Mouse (Mus musculus) midbrain, embryonic 13.5 days (tissue): ENCODE measurements around the gene Pnp. TPM values are rescaled to one million over a fixed set of nuclear protein-coding genes. Genes with fewer than 3 reads are reported as not detected.
"Not testable (repeated sequence)": the region's sequence is repeated elsewhere in the genome, so short reads cannot be mapped to it uniquely, and the experiment has no call there.

Experiments used
- ATAC-seq: fragments of 200-750 bp; cut with Nextera tagmentation; 2 replicates; pipeline ENCODE4 v1.8.0; 2017; ENCODE audit warnings: mild to moderate bottlenecking, moderate TSS enrichment, moderate library complexity
- H3K27ac ChIP-seq: fragments of 300-500 bp; sonication (generic); 2 replicates; pipeline ENCODE4 v1.5.1; 2015; ENCODE audit warnings: inconsistent platforms, mild to moderate bottlenecking, moderate library complexity
- H3K27me3 ChIP-seq: fragments of 300-500 bp; sonication (generic); 2 replicates; pipeline ENCODE4 v1.6.1; 2015; ENCODE audit warnings: mild to moderate bottlenecking, inconsistent platforms
- H3K36me3 ChIP-seq: fragments of 300-500 bp; sonication (generic); 2 replicates; pipeline ENCODE4 v1.6.1; 2015; ENCODE audit warnings: mild to moderate bottlenecking, inconsistent platforms
- H3K4me1 ChIP-seq: fragments of 300-500 bp; sonication (generic); replicated peaks from 2 replicates; pipeline ENCODE4 v1.6.1; 2015; ENCODE audit warnings: inconsistent platforms
- H3K4me2 ChIP-seq: fragments of 300-500 bp; sonication (generic); replicated peaks from 2 replicates; pipeline ENCODE4 v1.6.1; 2015; ENCODE audit warnings: moderate library complexity, mild to moderate bottlenecking, inconsistent platforms
- H3K4me3 ChIP-seq: fragments of 300-500 bp; sonication (generic); replicated peaks from 2 replicates; pipeline ENCODE4 v1.5.1; 2015; ENCODE audit warnings: mild to moderate bottlenecking, inconsistent platforms
- H3K9ac ChIP-seq: fragments of 300-500 bp; sonication (generic); replicated peaks from 2 replicates; pipeline ENCODE4 v1.6.1; 2015; ENCODE audit warnings: mild to moderate bottlenecking, inconsistent platforms
- H3K9me3 ChIP-seq: fragments of 300-500 bp; sonication (generic); 2 replicates; pipeline ENCODE4 v1.6.1; 2016; ENCODE audit warnings: mild to moderate bottlenecking, inconsistent platforms
- WGBS: fragments of 180-500 bp; shearing (Covaris S2); methylation state at CpG from one replicate; pipeline ENCODE4 v1.1.7; 2015; 5-methylcytosine and 5-hydroxymethylcytosine counted together
- polyA plus RNA-seq: library from polyadenylated mRNA; unstranded; fragments of >200 nt; fragmentation: Nextera tagmentation; extraction: Ambion mirVana; gene quantifications from 2 replicates; pipeline ENCODE4 v1.2.1, GENCODE M21; 2015

Pnp gene
- polyA plus RNA-seq, 1 experiment from 2014 or later: 29.1 TPM

DNA sequence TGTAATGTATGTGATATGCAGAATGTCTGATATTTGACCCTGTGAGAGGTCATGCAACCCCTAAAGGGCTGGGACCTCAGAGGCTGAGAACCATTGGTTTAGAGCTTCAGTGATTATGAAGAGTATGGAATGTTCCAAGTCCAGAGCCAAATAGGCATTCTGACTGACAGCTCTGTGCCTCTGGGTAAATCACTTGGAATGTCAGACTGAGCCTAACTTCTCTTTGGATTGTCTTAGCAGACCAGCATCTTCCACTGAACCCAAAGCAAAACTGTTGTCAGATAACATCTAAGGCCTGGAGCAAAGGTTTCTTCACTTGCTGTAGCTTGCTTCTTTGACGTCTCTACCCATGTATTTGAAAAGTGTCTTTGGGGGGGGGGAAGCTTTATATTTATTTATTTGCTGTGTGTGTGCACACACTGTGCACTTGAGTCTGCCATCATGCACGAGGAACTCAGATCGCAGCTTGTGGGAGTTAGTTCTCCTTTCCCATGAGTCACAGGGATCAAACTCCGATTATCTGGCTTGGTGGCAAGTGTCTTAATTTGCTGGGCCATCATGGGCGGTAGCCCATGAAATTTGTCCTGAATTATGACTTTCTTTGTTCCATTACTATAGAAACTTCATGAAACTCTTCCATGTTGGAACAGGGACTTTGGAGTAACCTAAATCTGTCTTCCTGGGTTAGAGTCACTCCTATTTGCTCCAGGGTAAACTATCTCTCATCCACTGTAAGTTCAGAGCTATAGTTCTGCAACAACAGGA, 37.5 kb downstream of the Pnp start:
- no peaks in the 10 kb centered on the region for H3K36me3 ChIP-seq
- WGBS: 71% methylated on average over 5 of the region's 5 CpGs
- no peak overlapping the region for H3K27ac ChIP-seq
- H3K9me3 ChIP-seq: no peaks in the 10 kb centered on the region
- H3K4me2 ChIP-seq: no peak overlapping the region
- H3K27me3 ChIP-seq: no peaks in the 10 kb centered on the region
- peaks cover 10% of the 10 kb centered on the region; the same call in 1 of the 2 replicates for H3K4me1 ChIP-seq
- H3K9ac ChIP-seq: no peak overlapping the region
- ATAC-seq: no peak
- no peak overlapping the region for H3K4me3 ChIP-seq

DNA sequence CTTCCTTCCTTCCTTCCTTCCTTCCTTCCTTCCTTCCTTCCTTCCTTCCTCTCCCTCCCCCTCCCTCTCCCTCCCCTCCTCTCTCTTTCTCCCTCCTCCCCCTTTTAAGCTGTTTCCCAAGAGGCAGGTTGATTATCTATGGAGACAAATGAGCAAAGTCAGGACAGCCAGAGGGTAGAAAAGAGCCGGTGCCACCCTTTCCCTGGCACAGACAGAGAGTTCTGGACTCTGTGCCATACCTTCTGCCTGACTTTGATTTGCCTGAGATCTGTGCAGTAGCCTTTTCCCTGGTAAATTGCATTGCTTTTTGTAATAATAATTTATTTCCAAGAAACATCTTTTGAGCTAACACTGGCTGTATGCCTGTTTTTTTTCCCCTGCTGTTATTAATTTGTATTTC, 38.2 kb downstream of the Pnp start:
- H3K36me3 ChIP-seq: no peaks in the 10 kb centered on the region
- H3K4me1 ChIP-seq: peaks cover 10% of the 10 kb centered on the region; the same call in 1 of the 2 replicates
- H3K9ac ChIP-seq: no peak overlapping the region
- H3K27ac ChIP-seq: no peak overlapping the region
- peak overlapping the region; percentile 26; the same call in 1 of the 2 replicates for H3K4me2 ChIP-seq
- no peaks in the 10 kb centered on the region for H3K9me3 ChIP-seq
- WGBS: 0% methylated on average over 1 of the region's 1 CpGs
- ATAC-seq: no peak
- H3K27me3 ChIP-seq: no peaks in the 10 kb centered on the region
- no peak overlapping the region for H3K4me3 ChIP-seq

DNA sequence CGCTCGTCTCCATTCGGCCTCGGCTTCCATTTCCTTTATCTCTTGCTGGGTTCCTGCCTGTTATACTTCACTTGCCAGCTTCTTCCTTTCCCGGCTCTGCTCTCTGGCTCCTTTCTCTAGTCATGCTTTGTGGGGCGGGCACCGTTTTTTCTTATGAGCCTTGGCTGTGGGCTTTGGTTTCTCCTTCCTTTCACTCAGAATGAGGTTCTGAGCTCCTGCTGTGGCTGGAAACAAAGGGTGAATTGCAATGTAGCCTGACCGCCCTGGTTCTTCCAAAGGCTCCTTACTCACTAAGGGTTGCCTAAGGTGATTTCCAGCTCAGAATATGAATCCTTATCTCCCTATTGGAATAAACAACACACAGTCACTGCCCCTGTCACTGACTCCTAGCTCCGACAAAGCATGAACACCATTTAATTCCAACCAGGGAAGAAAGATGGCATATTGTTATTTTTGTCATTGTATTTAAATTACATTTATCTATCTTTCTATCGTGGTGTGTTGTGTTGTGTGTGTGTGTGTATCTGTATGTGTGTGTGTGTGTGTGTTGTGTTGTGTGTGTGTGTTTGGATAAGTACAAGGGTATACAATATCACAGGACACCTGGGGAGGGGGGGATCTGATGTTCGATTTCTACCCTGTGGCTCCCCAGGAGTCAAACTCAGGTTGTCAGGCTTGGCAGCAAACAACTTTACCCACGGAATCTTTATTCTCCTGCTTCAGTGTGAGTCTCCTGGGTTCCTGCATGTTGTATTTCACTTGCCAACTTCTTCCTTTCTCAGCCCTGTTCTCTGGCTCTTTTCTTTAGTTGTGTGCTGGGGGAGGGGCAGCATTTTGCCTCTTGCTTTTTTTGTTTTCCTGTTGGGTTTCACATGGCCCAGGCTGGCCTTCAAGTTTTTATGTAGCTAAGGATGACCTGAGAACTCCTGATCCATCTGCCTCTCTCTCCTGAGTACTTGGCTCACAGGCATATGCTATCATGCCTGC, 39.0 kb downstream of the Pnp start:
- Histone ChIP-seq H3K36me3 (no peaks in the 10 kb centered on the region), H3K27ac (peak overlapping the region; percentile 69), H3K4me3 (no peak overlapping the region), H3K27me3 (no peaks in the 10 kb centered on the region), H3K9ac (no peak overlapping the region; the same call in 1 of the 2 replicates), H3K9me3 (no peaks in the 10 kb centered on the region), H3K4me1 (peaks cover 10% of the 10 kb centered on the region; the same call in 1 of the 2 replicates), H3K4me2 (peak overlapping the region; percentile 26; the same call in 1 of the 2 replicates)
- ATAC-seq: 0 out of 2 replicates have a peak, but pooled peaks have one; percentile 45
- WGBS: 12% methylated on average over 12 of the region's 12 CpGs

DNA sequence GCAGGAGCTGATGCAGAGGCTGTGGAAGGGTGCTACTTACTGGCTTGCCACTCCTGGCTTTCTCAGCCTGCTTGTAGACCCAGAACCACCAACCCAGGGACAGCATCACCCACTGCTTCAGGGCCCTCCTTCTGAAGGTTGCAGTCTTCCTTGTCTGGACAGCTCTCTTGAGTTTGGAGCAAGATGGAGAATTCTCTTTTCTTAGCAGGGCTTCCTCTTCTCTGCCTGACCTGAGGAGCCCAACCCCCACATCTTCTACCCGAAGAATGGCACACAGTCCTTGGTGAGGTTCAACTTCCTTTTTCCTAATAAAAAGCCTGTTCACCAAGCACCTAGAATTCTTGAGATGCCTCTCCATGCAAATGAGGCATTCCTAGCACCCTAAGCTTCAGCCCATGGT, 39.9 kb downstream of the Pnp start:
- Histone ChIP-seq H3K9me3 (no peaks in the 10 kb centered on the region), H3K4me1 (peaks cover 10% of the 10 kb centered on the region; the same call in 1 of the 2 replicates), H3K4me2 (no peak overlapping the region), H3K27ac (no peak overlapping the region), H3K9ac (no peak overlapping the region), H3K4me3 (no peak overlapping the region), H3K27me3 (no peaks in the 10 kb centered on the region), H3K36me3 (no peaks in the 10 kb centered on the region)
- 100% methylated on average over 1 of the region's 1 CpGs for WGBS
- ATAC-seq: no peak

DNA sequence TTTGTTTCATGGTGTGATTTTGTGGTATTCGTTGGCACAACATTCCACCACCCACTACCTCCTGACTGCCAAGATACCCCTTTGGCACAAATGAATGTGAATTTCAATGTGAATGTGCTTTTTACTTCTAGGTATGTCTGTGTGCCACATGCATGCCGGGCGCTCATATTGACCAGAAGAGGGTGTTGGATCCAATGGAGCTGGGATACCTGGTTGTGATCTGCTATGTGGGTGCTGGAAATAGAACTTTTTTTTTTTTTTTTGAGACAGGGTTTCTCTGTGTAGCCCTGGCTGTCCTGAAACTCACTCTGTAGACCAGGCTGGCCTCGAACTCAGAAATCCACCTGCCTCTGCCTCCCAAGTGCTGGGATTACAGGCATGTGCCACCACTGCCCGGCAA, 42.2 kb downstream of the Pnp start:
- not testable (repeated sequence) for H3K36me3 ChIP-seq, H3K9ac ChIP-seq, H3K4me2 ChIP-seq, ATAC-seq, H3K4me3 ChIP-seq, H3K27ac ChIP-seq, H3K27me3 ChIP-seq, H3K9me3 ChIP-seq
- WGBS: 90% methylated on average over 5 of the region's 5 CpGs
- peaks cover 17% of the 10 kb centered on the region; the same call in 1 of the 2 replicates for H3K4me1 ChIP-seq

DNA sequence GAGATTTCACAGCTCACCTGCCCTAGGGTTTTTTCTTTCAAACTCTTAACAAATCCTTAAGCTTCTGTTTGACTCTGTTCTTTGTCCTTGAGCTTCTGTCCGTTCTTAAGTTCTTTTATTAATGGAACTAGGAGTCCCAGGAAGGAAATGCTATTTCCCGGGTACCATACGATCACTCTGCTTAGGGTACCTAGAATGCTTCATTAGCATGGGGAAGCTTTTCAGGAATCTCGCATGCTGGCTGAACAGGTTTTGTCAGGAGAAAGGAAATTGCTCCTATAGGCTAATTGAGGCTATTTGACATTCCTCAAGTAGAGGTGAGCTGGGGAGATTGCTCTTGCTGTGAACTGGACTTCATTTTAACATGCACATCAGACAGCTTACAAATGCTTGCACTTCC, 42.8 kb downstream of the Pnp start:
- no peak for ATAC-seq
- H3K27me3 ChIP-seq: no peaks in the 10 kb centered on the region
- H3K9me3 ChIP-seq: no peaks in the 10 kb centered on the region
- 43% methylated on average over 4 of the region's 4 CpGs for WGBS
- no peak overlapping the region for H3K27ac ChIP-seq
- H3K36me3 ChIP-seq: no peaks in the 10 kb centered on the region
- H3K4me2 ChIP-seq: no peak overlapping the region
- no peak overlapping the region for H3K4me3 ChIP-seq
- H3K4me1 ChIP-seq: peaks cover 17% of the 10 kb centered on the region; the same call in 1 of the 2 replicates
- no peak overlapping the region for H3K9ac ChIP-seq

DNA sequence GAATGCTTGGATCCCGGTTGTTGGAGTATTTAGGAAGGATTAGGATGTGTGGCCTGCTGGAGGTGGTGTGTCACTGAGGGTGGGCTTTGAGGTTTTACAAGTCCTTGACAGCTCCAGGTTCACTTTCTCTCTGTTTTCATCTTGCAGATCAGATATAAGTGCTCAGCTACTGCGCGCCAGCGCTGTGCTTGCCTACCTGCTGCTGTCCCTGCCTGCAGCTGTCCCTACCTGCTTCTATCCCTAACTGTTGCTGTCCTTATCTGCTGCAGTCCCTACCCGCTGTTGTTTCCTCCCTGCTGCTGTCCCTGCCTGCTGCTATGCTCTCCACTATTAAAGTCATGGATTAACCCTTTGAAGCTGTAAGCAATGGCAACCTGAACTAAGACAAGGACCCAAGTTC, 44.1 kb downstream of the Pnp start:
- Histone ChIP-seq H3K4me1 (peaks cover 8% of the 10 kb centered on the region; the same call in 1 of the 2 replicates), H3K36me3 (no peaks in the 10 kb centered on the region), H3K9ac (no peak overlapping the region), H3K4me3 (no peak overlapping the region), H3K4me2 (no peak overlapping the region), H3K27ac (no peak overlapping the region), H3K27me3 (no peaks in the 10 kb centered on the region), H3K9me3 (no peaks in the 10 kb centered on the region)
- ATAC-seq: no peak
- 45% methylated on average over 5 of the region's 5 CpGs for WGBS

DNA sequence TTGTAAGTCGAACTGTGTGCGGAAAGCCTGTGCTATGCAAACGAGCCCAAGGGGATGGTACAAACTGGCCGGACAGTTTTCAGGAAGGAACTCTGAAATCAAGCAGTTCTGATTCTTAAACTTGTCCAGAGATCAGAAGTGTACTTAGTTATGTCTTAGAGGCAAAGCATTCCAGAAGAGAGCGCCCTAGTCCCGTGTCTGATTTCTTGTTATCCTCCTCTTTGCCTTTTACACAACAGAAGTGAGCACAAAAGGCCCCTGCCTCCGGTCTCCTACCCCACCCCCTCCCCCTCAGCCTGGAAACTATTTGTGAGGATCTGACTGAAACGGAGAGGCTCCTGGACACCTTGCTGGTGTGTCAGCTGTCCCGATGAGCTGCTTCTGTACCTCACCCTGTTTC, 45.8 kb downstream of the Pnp start:
- no peak for ATAC-seq
- Histone ChIP-seq H3K27me3 (no peaks in the 10 kb centered on the region), H3K36me3 (no peaks in the 10 kb centered on the region), H3K9ac (no peak overlapping the region), H3K9me3 (no peaks in the 10 kb centered on the region), H3K4me3 (no peak overlapping the region), H3K4me2 (peak overlapping the region; percentile 16), H3K27ac (no peak overlapping the region), H3K4me1 (peaks cover 7% of the 10 kb centered on the region; the same call in 1 of the 2 replicates)
- WGBS: 7% methylated on average over 9 of the region's 9 CpGs

DNA sequence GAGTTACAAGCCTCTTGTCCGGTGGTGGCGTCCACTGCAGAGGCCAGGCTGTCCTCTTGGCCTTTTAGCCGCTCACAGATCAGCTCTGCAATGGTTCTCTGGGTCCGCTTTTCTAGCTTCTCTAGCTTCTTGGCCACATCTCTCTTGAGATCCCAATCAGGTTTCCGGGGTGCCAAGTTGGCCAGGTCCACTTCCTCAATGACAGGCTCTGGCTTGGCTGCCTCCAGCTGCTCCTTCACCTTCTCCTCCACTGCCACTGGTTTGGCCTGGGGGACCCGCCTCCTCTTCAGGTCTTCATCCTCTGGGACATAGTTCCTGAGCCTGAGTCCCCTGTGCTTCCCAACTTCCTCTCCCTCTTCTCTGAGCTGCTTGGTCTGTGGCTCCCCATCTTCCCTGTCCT, 47.6 kb downstream of the Pnp start:
- not testable (repeated sequence) for H3K36me3 ChIP-seq, H3K4me3 ChIP-seq, H3K27ac ChIP-seq, H3K27me3 ChIP-seq, H3K9me3 ChIP-seq, H3K9ac ChIP-seq, H3K4me2 ChIP-seq, H3K4me1 ChIP-seq, ATAC-seq
- WGBS: 95% methylated on average over 6 of the region's 6 CpGs

DNA sequence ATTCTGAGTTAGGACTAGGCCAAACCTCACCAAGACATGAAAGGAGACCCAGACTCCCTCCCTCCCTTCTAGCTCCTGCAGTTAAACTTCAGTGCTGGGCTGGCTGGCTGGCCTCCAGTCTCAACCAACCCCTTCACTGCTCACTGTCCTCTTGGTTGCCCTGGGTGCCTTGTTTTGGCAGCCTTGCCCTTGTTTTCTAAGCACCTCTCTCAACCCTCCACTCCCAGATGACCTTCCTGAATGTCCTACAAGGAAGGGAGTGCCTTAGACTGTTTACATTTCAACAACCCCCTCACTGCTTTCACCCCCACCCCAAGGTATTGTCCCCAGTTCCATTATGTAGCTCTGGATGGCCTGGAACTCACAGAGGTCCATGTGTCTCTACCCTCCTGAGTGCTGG, 48.7 kb downstream of the Pnp start:
- no peak overlapping the region for H3K27ac ChIP-seq
- no peaks in the 10 kb centered on the region for H3K9me3 ChIP-seq
- no peak for ATAC-seq
- no peaks in the 10 kb centered on the region for H3K36me3 ChIP-seq
- no peak overlapping the region for H3K9ac ChIP-seq
- H3K4me3 ChIP-seq: no peak overlapping the region
- H3K4me2 ChIP-seq: no peak overlapping the region
- peaks cover 7% of the 10 kb centered on the region; the same call in 1 of the 2 replicates for H3K4me1 ChIP-seq
- no peaks in the 10 kb centered on the region for H3K27me3 ChIP-seq

DNA sequence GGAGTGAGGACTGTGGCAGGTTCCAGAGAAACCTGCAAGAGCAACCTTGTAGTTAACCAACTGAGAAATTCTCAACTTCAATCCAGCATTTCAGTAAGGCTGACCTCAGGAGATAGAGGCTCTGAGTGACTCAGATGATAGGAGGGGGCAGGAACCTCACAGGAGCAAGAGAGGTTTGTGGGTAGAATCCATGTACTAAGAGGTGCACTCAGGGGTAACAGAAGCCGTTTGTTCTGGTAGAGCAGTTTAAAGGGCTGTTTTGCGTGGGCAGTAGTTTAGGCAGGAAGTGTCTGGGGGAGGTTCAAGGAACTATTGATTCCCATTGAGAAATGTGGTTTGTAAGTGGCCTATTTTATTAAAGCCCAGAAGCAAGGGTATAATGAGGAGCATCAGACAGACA, 50.3 kb downstream of the Pnp start:
- Histone ChIP-seq H3K36me3 (no peaks in the 10 kb centered on the region), H3K9me3 (no peaks in the 10 kb centered on the region), H3K27ac (no peak overlapping the region), H3K4me3 (no peak overlapping the region), H3K4me2 (no peak overlapping the region), H3K9ac (no peak overlapping the region), H3K4me1 (peaks cover 7% of the 10 kb centered on the region; the same call in 1 of the 2 replicates), H3K27me3 (no peaks in the 10 kb centered on the region)
- WGBS: 58% methylated on average over 2 of the region's 2 CpGs
- no peak for ATAC-seq

DNA sequence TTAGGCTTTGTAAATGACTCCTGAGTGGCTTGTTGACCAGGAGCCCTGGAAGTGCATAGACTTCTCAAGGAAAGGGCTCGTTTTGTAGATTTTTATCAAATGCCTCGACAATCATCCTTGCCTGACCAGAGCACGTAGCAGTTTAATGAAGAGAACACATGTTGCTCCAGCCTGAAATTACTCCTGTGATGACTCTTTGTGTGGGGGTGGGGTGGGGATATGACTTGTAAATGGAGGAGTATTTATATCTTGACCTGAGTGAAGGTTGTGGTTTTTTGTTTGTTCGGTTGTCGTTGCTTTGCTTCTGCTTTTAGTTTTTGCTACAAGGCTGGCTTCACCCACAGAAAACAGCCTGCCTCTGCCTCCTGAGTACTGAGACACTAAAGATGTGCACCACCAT, 51.0 kb downstream of the Pnp start:
- Histone ChIP-seq H3K4me1 (peaks cover 2% of the 10 kb centered on the region; the same call in 1 of the 2 replicates), H3K27me3 (no peaks in the 10 kb centered on the region), H3K36me3 (no peaks in the 10 kb centered on the region), H3K4me2 (no peak overlapping the region), H3K9ac (no peak overlapping the region), H3K27ac (no peak overlapping the region), H3K4me3 (no peak overlapping the region), H3K9me3 (no peaks in the 10 kb centered on the region)
- no peak for ATAC-seq
- 88% methylated on average over 5 of the region's 5 CpGs for WGBS
